Mouse (Mus musculus) embryonic facial prominence, embryonic 12.5 days (tissue): ENCODE results near the gene Ift46. TPM values are rescaled to one million over a fixed set of nuclear protein-coding genes. Genes with fewer than 3 reads are reported as not detected.

Experiments
- ATAC-seq: fragments of 200-750 bp; cut with Nextera tagmentation; 2 replicates; pipeline ENCODE4 v1.8.0; 2017; ENCODE audit not compliant: insufficient number of reproducible peaks, insufficient read depth, low FRiP score, low TSS enrichment
- H3K27ac ChIP-seq: fragments of 300-500 bp; sonication (generic); 2 replicates; pipeline ENCODE4 v1.5.1; 2016; ENCODE audit warnings: mild to moderate bottlenecking
- H3K27me3 ChIP-seq: fragments of 300-500 bp; sonication (generic); 2 replicates; pipeline ENCODE4 v1.6.1; 2016; ENCODE audit warnings: mild to moderate bottlenecking, moderate library complexity
- H3K36me3 ChIP-seq: fragments of 300-500 bp; sonication (generic); 2 replicates; pipeline ENCODE4 v1.6.1; 2016; ENCODE audit warnings: mild to moderate bottlenecking
- H3K4me1 ChIP-seq: fragments of 300-500 bp; sonication (generic); 2 replicates; pipeline ENCODE4 v1.6.1; 2016
- H3K4me2 ChIP-seq: fragments of 300-500 bp; sonication (generic); replicated peaks from 2 replicates; pipeline ENCODE4 v1.6.1; 2016; ENCODE audit warnings: mild to moderate bottlenecking, moderate library complexity
- H3K4me3 ChIP-seq: fragments of 300-500 bp; sonication (generic); 2 replicates; pipeline ENCODE4 v1.5.1; 2016; ENCODE audit warnings: mild to moderate bottlenecking
- H3K9ac ChIP-seq: fragments of 300-500 bp; sonication (generic); 2 replicates; pipeline ENCODE4 v1.6.1; 2016; ENCODE audit warnings: mild to moderate bottlenecking, moderate library complexity
- H3K9me3 ChIP-seq: fragments of 300-500 bp; sonication (generic); 2 replicates; pipeline ENCODE4 v1.6.1; 2016; ENCODE audit warnings: mild to moderate bottlenecking, moderate library complexity
- WGBS: fragments of 180-500 bp; shearing (Covaris S2); methylation state at CpG from one replicate; pipeline ENCODE4 v1.1.7; 2016; 5-methylcytosine and 5-hydroxymethylcytosine counted together
- polyA plus RNA-seq: library from polyadenylated mRNA; unstranded; fragments of >200 nt; fragmentation: Nextera tagmentation; extraction: Ambion mirVana; gene quantifications from 2 replicates; pipeline ENCODE4 v1.2.1, GENCODE M21; 2016

The Ift46 gene
- polyA plus RNA-seq, 1 experiment from 2014 or later, result 151 TPM

GRCm38 (mm10) chr9:44799102-44799957 is 31.6 kb downstream of the Ift46 start, which contains the start of gene Tmem25:
TSS of gene Tmem25 (minus strand) at chr9:44799307.
- WGBS, result under 1% methylated on average over 75 of the region's 75 CpGs
- ATAC-seq, result peak; percentile 94
- H3K27me3 ChIP-seq, result peaks cover 12% of the 10 kb centered on the region
- peaks cover 13% of the 10 kb centered on the region for H3K4me1 ChIP-seq
- 0 out of 2 replicates have a peak within 1 kb of the TSS, but pooled peaks have one; percentile 41 for H3K27ac ChIP-seq
- H3K4me3 ChIP-seq, result peak within 1 kb of the TSS; percentile 52
- H3K9me3 ChIP-seq, result no peaks in the 10 kb centered on the region
- H3K4me2 ChIP-seq, result peak within 1 kb of the TSS; percentile 95
- H3K9ac ChIP-seq, result peak within 1 kb of the TSS; percentile 52
- H3K36me3 ChIP-seq, result no peaks in the 10 kb centered on the region

GRCm38 (mm10) chr9:44799958-44800324 is 32.2 kb downstream of the Ift46 start:
- Histone ChIP-seq H3K27me3 (peaks cover 12% of the 10 kb centered on the region), H3K4me2 (peak overlapping the region; percentile 95), H3K4me3 (peak overlapping the region; percentile 52), H3K9me3 (no peaks in the 10 kb centered on the region), H3K36me3 (peaks cover 4% of the 10 kb centered on the region), H3K27ac (no peak overlapping the region), H3K9ac (peak overlapping the region; percentile 52; the same call in 1 of the 2 replicates), H3K4me1 (peaks cover 13% of the 10 kb centered on the region)
- ATAC-seq, result no peak
- WGBS, result 40% methylated on average over 9 of the region's 9 CpGs

DNA sequence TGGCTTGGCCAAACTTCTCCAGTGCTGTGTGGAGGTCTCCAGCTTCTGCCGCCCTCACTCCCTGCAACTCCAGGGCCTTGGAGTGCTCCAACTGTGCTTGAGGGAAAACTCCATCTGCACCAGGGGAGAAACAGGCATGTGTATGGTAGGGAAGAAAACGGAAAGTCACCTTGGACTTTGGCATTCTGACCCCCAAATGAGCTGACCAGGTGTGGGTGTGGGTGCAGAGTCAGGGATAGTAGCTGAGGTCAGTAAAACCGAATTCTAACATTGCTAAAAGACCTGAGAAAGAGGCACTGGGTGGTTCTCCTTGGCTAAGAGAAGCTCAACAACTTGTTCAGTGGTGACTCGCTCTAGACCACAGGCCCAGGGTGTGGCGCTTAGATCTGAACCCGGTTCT is 34.0 kb downstream of the Ift46 start:
- Histone ChIP-seq H3K36me3 (peaks cover 16% of the 10 kb centered on the region), H3K9ac (no peak overlapping the region), H3K27ac (no peak overlapping the region), H3K4me2 (no peak overlapping the region), H3K27me3 (peaks cover 12% of the 10 kb centered on the region), H3K9me3 (no peaks in the 10 kb centered on the region), H3K4me1 (peaks cover 13% of the 10 kb centered on the region), H3K4me3 (no peak overlapping the region)
- 76% methylated on average over 6 of the region's 6 CpGs for WGBS
- no peak for ATAC-seq

DNA sequence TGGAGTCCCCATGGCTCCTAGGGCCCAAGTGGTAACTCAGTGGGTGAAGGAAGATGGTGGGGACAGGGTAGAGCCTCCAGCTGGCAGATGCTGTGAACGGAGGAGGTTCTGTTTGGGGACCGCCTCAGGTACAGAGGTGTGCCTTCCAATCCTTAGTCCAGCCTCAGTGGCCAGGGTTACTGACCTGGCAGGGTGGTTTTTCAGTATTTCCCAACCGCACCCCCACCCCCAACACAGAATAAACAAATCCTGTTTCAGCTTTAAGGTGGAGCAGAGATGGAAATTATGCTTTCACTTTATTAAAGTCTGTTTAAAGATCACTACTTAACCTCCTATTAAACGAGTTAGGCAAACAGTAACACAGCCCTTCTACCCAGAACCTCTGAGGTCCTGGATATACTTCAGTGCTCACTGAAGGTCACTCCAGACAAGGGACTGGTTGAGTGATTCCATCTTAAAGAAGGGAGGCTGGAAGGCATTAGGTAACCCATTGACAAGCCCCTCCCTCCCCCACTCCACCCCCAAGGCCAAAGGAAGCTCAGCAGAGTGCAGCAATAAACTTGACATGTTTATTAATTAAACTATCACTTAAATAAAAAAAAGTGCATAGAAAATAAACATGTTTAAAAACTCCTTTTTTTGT is 35.2 kb downstream of the Ift46 start, which contains the start of gene Ttc36:
Gene Ttc36 (minus strand): TSS at position 265 of the 643 bp plus-strand sequence.
- H3K36me3 ChIP-seq, result peaks cover 29% of the 10 kb centered on the region
- peaks cover 13% of the 10 kb centered on the region for H3K4me1 ChIP-seq
- H3K4me3 ChIP-seq, result no peak within 1 kb of the TSS
- H3K27ac ChIP-seq, result no peak within 1 kb of the TSS
- H3K27me3 ChIP-seq, result peaks cover 5% of the 10 kb centered on the region
- no peaks in the 10 kb centered on the region for H3K9me3 ChIP-seq
- ATAC-seq, result no peak
- no peak within 1 kb of the TSS for H3K9ac ChIP-seq
- no peak within 1 kb of the TSS for H3K4me2 ChIP-seq
- 66% methylated on average over 4 of the region's 4 CpGs for WGBS

GRCm38 (mm10) chr9:44804678-44805077 is 37.0 kb downstream of the Ift46 start:
- Histone ChIP-seq H3K4me1 (peaks cover 7% of the 10 kb centered on the region), H3K9me3 (no peaks in the 10 kb centered on the region), H3K27me3 (no peaks in the 10 kb centered on the region), H3K4me2 (no peak overlapping the region), H3K36me3 (peaks cover 46% of the 10 kb centered on the region), H3K4me3 (no peak overlapping the region), H3K27ac (no peak overlapping the region), H3K9ac (no peak overlapping the region)
- WGBS, result 88% methylated on average over 10 of the region's 10 CpGs
- ATAC-seq, result no peak

GRCm38 (mm10) chr9:44805536-44805935 is 37.8 kb downstream of the Ift46 start:
- H3K9ac ChIP-seq, result no peak overlapping the region
- no peaks in the 10 kb centered on the region for H3K9me3 ChIP-seq
- H3K36me3 ChIP-seq, result peaks cover 55% of the 10 kb centered on the region
- no peak for ATAC-seq
- no peak overlapping the region for H3K4me3 ChIP-seq
- H3K27ac ChIP-seq, result no peak overlapping the region
- 89% methylated on average over 5 of the region's 5 CpGs for WGBS
- H3K27me3 ChIP-seq, result no peaks in the 10 kb centered on the region
- H3K4me1 ChIP-seq, result no peaks in the 10 kb centered on the region
- no peak overlapping the region for H3K4me2 ChIP-seq

DNA sequence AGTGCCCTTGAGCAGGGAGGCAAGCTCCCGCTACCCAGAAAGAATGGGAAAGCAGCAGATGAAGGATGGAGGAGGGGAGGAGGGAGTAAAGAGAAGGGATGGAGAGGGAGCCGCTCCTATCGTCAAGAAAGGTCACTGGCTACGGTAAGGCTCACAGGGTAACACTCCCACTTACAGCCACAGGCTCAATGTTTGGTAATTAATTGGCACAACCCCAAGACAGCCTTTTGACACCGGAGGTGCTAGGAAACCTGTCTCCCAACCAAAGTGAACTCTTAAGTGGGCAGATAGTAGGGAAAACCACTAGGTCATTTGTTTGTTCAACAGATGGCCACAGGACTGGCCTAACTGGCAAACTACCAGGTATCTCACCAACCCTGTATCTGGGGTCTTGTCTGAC is 39.4 kb downstream of the Ift46 start:
- H3K27ac ChIP-seq, result no peak overlapping the region
- H3K4me3 ChIP-seq, result no peak overlapping the region
- H3K4me1 ChIP-seq, result no peaks in the 10 kb centered on the region
- peaks cover 68% of the 10 kb centered on the region for H3K36me3 ChIP-seq
- H3K4me2 ChIP-seq, result no peak overlapping the region
- H3K9ac ChIP-seq, result no peak overlapping the region
- no peaks in the 10 kb centered on the region for H3K27me3 ChIP-seq
- 73% methylated on average over 5 of the region's 5 CpGs for WGBS
- ATAC-seq, result no peak
- H3K9me3 ChIP-seq, result no peaks in the 10 kb centered on the region

- no peak overlapping the region for H3K9ac ChIP-seq
- ATAC-seq, result no peak
- no peaks in the 10 kb centered on the region for H3K4me1 ChIP-seq
- H3K27me3 ChIP-seq, result no peaks in the 10 kb centered on the region
- 94% methylated on average over 10 of the region's 10 CpGs for WGBS
- no peak overlapping the region for H3K4me2 ChIP-seq
- no peaks in the 10 kb centered on the region for H3K9me3 ChIP-seq
- H3K27ac ChIP-seq, result no peak overlapping the region
- peaks cover 74% of the 10 kb centered on the region for H3K36me3 ChIP-seq
- H3K4me3 ChIP-seq, result no peak overlapping the region
These were observed 40.1 kb downstream of the Ift46 start for GRCm38 (mm10) chr9:44807778-44808177.

- Histone ChIP-seq H3K27me3 (no peaks in the 10 kb centered on the region), H3K4me2 (no peak overlapping the region), H3K4me3 (no peak overlapping the region), H3K36me3 (peaks cover 95% of the 10 kb centered on the region), H3K9ac (no peak overlapping the region), H3K4me1 (no peaks in the 10 kb centered on the region), H3K9me3 (no peaks in the 10 kb centered on the region), H3K27ac (no peak overlapping the region)
- ATAC-seq, result no peak
- 87% methylated on average over 10 of the region's 10 CpGs for WGBS
These were observed 42.6 kb downstream of the Ift46 start for GRCm38 (mm10) chr9:44810316-44810715.

DNA sequence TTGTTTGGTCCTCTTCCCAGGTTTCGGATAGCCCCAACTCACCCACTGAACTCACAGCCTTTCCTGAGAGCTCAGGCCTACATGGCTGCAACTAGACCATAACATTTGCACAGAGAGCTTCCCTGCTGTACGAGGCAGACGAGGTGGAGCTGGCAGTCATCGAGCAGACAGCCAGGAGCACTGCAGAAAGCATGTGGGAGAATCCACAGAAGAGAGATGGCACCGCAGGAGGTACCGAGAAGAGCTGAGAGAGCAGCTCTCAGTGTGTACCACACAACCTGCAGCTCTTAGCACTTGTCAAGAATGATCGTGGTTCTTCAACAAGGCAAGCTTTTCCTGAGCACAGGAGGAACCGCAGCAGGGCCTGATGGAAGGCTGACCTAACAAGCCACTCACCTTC is 46.5 kb downstream of the Ift46 start:
- Histone ChIP-seq H3K27ac (no peak overlapping the region), H3K27me3 (no peaks in the 10 kb centered on the region), H3K4me1 (no peaks in the 10 kb centered on the region), H3K36me3 (peaks cover 97% of the 10 kb centered on the region), H3K4me2 (no peak overlapping the region), H3K4me3 (no peak overlapping the region), H3K9me3 (no peaks in the 10 kb centered on the region), H3K9ac (no peak overlapping the region)
- WGBS, result 92% methylated on average over 8 of the region's 8 CpGs
- ATAC-seq, result no peak

- Histone ChIP-seq H3K27ac (no peak overlapping the region), H3K4me2 (no peak overlapping the region), H3K9me3 (no peaks in the 10 kb centered on the region), H3K9ac (no peak overlapping the region), H3K36me3 (peaks cover 100% of the 10 kb centered on the region), H3K4me1 (no peaks in the 10 kb centered on the region), H3K27me3 (no peaks in the 10 kb centered on the region), H3K4me3 (no peak overlapping the region)
- no peak for ATAC-seq
- WGBS, result 85% methylated on average over 5 of the region's 5 CpGs
These were observed 49.8 kb downstream of the Ift46 start for GRCm38 (mm10) chr9:44817522-44817921.
